Mouse (Mus musculus) intestine, postnatal 0 days (tissue): ENCODE measurements around the gene Gsg1l. TPM values are rescaled to one million over a fixed set of nuclear protein-coding genes. Genes with fewer than 3 reads are reported as not detected.
A peak's percentile ranks its signal among the peaks of the same experiment; 100 is the strongest.

Source experiments
- ATAC-seq: fragments of 200-750 bp; cut with Nextera tagmentation; 2 replicates; pipeline ENCODE4 v1.8.0; 2017; ENCODE audit warnings: mild to moderate bottlenecking, moderate TSS enrichment, moderate library complexity
- H3K27ac ChIP-seq: fragments of 300-500 bp; sonication (generic); 2 replicates; pipeline ENCODE4 v1.5.1; 2014; ENCODE audit warnings: mild to moderate bottlenecking, low read depth, low read length, moderate library complexity
- H3K27me3 ChIP-seq: fragments of 300-500 bp; sonication (generic); replicated peaks from 2 replicates; pipeline ENCODE4 v1.6.1; 2014; ENCODE audit warnings: low read length, mixed read lengths; ENCODE audit not compliant: control insufficient read depth, insufficient read depth
- H3K36me3 ChIP-seq: fragments of 300-500 bp; sonication (generic); 2 replicates; pipeline ENCODE4 v1.6.1; 2014; ENCODE audit warnings: mild to moderate bottlenecking, moderate library complexity; ENCODE audit not compliant: control insufficient read depth, insufficient read depth
- H3K4me1 ChIP-seq: fragments of 300-500 bp; sonication (generic); replicated peaks from 2 replicates; pipeline ENCODE4 v1.6.1; 2014; ENCODE audit warnings: antibody characterized with exemption, low read length, mixed read lengths; ENCODE audit not compliant: control insufficient read depth, insufficient read depth
- H3K4me2 ChIP-seq: fragments of 300-500 bp; sonication (generic); replicated peaks from 2 replicates; pipeline ENCODE4 v1.6.1; 2014; ENCODE audit warnings: low read depth, mild to moderate bottlenecking, moderate library complexity
- H3K4me3 ChIP-seq: fragments of 300-500 bp; sonication (generic); 2 replicates; pipeline ENCODE4 v1.5.1; 2014; ENCODE audit warnings: low read depth, low read length
- H3K9ac ChIP-seq: fragments of 300-500 bp; sonication (generic); 2 replicates; pipeline ENCODE4 v1.6.1; 2014; ENCODE audit warnings: mild to moderate bottlenecking, low read depth, low read length
- H3K9me3 ChIP-seq: fragments of 300-500 bp; sonication (generic); 2 replicates; pipeline ENCODE4 v1.6.1; 2016; ENCODE audit warnings: mixed run types; ENCODE audit not compliant: control insufficient read depth
- CTCF ChIP-seq: sonication (generic); IDR thresholded peaks from 2 replicates; pipeline ENCODE4 v1.5.1; 2016; ENCODE audit warnings: low read depth, mild to moderate bottlenecking, control low read depth, antibody characterized with exemption, moderate library complexity
- WGBS: fragments of 180-500 bp; shearing (Covaris S2); extraction: QIAGEN DNeasy Blood & Tissue Kit; methylation state at CpG from one replicate; pipeline ENCODE4 v1.1.7; 2014; 5-methylcytosine and 5-hydroxymethylcytosine counted together
- polyA plus RNA-seq: library from polyadenylated mRNA; unstranded; fragments of >200 nt; fragmentation: Nextera tagmentation; extraction: Ambion mirVana; gene quantifications from 2 replicates; pipeline ENCODE4 v1.2.1, GENCODE M21; 2015

Gsg1l gene
- polyA plus RNA-seq, 1 experiment from 2014 or later, result 0.52 TPM

DNA sequence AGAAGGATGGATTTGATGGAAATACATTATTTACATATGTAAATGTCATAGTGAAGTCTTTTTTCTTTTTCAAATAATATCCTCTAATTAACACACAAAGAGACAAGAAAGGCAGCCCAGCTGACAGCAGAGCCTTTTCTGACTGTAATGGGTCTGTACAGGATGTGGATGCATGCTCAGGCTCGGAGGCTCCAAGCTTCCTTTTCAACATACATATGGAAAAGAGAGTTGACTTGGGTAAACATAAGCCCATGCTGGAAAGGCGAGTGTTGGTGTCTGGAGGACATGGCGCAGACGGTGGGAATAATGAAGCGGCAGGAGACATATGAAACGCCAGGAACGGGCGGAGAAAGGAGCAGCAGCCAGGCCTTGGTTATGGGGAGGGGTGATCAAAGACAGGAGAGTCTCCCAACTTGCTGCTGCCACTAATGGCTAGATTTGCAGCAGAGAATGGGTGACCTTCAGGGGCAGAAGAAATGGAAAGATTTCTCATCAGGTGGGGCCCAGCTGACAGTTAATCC lies 118.1 kb downstream of the Gsg1l start:
- H3K4me2 ChIP-seq, result no peak overlapping the region
- no peak for ATAC-seq
- no peak for TF ChIP-seq CTCF
- H3K27me3 ChIP-seq, result no peaks in the 10 kb centered on the region
- no peak overlapping the region for H3K9ac ChIP-seq
- no peaks in the 10 kb centered on the region for H3K36me3 ChIP-seq
- no peak overlapping the region for H3K27ac ChIP-seq
- H3K4me1 ChIP-seq, result no peaks in the 10 kb centered on the region
- WGBS, result 59% methylated on average over 8 of the region's 8 CpGs
- H3K4me3 ChIP-seq, result no peak overlapping the region
- H3K9me3 ChIP-seq, result no peaks in the 10 kb centered on the region

DNA sequence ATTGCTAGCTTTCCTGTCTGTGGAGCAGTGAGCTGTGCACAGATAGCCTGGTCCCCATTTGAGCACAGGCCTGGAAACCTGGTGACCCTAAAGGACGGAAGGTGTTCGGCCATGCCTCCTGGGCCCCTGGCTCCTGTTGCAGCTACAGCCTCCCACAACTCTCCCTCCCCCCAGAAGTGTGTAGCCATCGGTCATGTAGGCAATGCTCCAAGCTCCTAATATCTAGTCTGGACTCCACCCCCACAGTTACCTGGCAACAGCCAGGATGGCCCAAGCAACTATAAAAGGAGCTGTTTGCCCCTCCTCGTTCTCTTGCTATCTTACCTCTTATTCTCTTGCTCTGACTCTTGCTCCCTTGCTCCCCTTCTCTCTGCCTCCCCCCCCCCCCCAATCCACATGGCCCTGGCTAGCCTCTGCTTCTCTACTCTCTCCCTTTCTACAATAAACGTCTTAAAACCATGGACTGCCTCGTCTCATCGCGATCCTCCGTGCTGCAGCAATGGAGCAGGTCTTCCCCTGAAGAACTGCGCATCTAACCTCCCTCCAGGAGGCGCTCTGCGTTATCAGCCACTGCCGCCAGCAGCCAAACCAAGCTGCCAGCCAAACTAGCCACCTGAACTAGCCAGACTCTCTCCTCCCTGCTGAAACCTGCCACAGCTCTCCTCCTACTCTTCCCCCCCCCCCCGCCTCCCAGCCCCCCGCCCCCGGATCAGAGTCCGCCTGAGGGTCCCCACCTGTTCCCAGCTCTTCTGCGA lies 122.7 kb downstream of the Gsg1l start:
- no peak for ATAC-seq

GRCm38 (mm10) chr7:125958856-125959255 lies 123.4 kb downstream of the Gsg1l start:
- no peak overlapping the region for H3K4me2 ChIP-seq
- no peak for TF ChIP-seq CTCF
- no peak overlapping the region for H3K4me3 ChIP-seq
- no peaks in the 10 kb centered on the region for H3K36me3 ChIP-seq
- WGBS, result 81% methylated on average over 5 of the region's 5 CpGs
- H3K9me3 ChIP-seq, result no peaks in the 10 kb centered on the region
- no peak for ATAC-seq
- no peak overlapping the region for H3K9ac ChIP-seq
- H3K27ac ChIP-seq, result no peak overlapping the region
- no peaks in the 10 kb centered on the region for H3K4me1 ChIP-seq
- H3K27me3 ChIP-seq, result no peaks in the 10 kb centered on the region; the same call in 1 of the 2 replicates

More for the DNA sequence above, 122.7 kb downstream of the Gsg1l start:
- H3K4me1 ChIP-seq, result no peaks in the 10 kb centered on the region
- no peaks in the 10 kb centered on the region; the same call in 1 of the 2 replicates for H3K27me3 ChIP-seq
- peak; percentile 36; the same call in 1 of the 2 replicates for TF ChIP-seq CTCF
- WGBS, result 39% methylated on average over 15 of the region's 18 CpGs
- no peaks in the 10 kb centered on the region for H3K9me3 ChIP-seq
- H3K36me3 ChIP-seq, result no peaks in the 10 kb centered on the region
- no peak overlapping the region for H3K4me3 ChIP-seq
- no peak overlapping the region for H3K4me2 ChIP-seq
- H3K27ac ChIP-seq, result no peak overlapping the region
- no peak overlapping the region for H3K9ac ChIP-seq

GRCm38 (mm10) chr7:125954994-125955393 lies 127.2 kb downstream of the Gsg1l start:
- H3K4me3 ChIP-seq, result no peak overlapping the region
- H3K27me3 ChIP-seq, result no peaks in the 10 kb centered on the region; the same call in 1 of the 2 replicates
- 76% methylated on average over 5 of the region's 5 CpGs for WGBS
- no peak overlapping the region for H3K9ac ChIP-seq
- ATAC-seq, result no peak
- no peaks in the 10 kb centered on the region for H3K9me3 ChIP-seq
- no peak overlapping the region for H3K27ac ChIP-seq
- no peaks in the 10 kb centered on the region for H3K4me1 ChIP-seq
- H3K4me2 ChIP-seq, result no peak overlapping the region
- TF ChIP-seq CTCF, result no peak
- H3K36me3 ChIP-seq, result no peaks in the 10 kb centered on the region

- H3K4me2 ChIP-seq, result no peak overlapping the region
- no peaks in the 10 kb centered on the region for H3K4me1 ChIP-seq
- H3K27me3 ChIP-seq, result no peaks in the 10 kb centered on the region; the same call in 1 of the 2 replicates
- H3K9ac ChIP-seq, result no peak overlapping the region
- no peak for ATAC-seq
- no peaks in the 10 kb centered on the region for H3K9me3 ChIP-seq
- H3K4me3 ChIP-seq, result no peak overlapping the region
- H3K27ac ChIP-seq, result no peak overlapping the region
- H3K36me3 ChIP-seq, result no peaks in the 10 kb centered on the region
- TF ChIP-seq CTCF, result no peak
- WGBS, result 82% methylated on average over 3 of the region's 3 CpGs
These were observed 127.8 kb downstream of the Gsg1l start for GRCm38 (mm10) chr7:125954356-125954878.

- TF ChIP-seq CTCF, result no peak
- Histone ChIP-seq H3K27me3 (no peaks in the 10 kb centered on the region; the same call in 1 of the 2 replicates), H3K4me3 (no peak overlapping the region), H3K4me2 (no peak overlapping the region), H3K36me3 (no peaks in the 10 kb centered on the region), H3K9me3 (no peaks in the 10 kb centered on the region), H3K27ac (no peak overlapping the region), H3K4me1 (no peaks in the 10 kb centered on the region), H3K9ac (no peak overlapping the region)
- no peak for ATAC-seq
- WGBS, result 62% methylated on average over 6 of the region's 6 CpGs
These were observed 128.4 kb downstream of the Gsg1l start for GRCm38 (mm10) chr7:125953844-125954243.
